Mouse (Mus musculus) midbrain, embryonic 13.5 days (tissue): Measurements from ENCODE around the gene Ltn1. TPM values are rescaled to one million over a fixed set of nuclear protein-coding genes. Genes with fewer than 3 reads are reported as not detected.

ENCODE experiments used
- ATAC-seq: fragments of 200-750 bp; cut with Nextera tagmentation; 2 replicates; pipeline ENCODE4 v1.8.0; 2017; ENCODE audit warnings: mild to moderate bottlenecking, moderate TSS enrichment, moderate library complexity
- H3K27ac ChIP-seq: fragments of 300-500 bp; sonication (generic); 2 replicates; pipeline ENCODE4 v1.5.1; 2015; ENCODE audit warnings: inconsistent platforms, mild to moderate bottlenecking, moderate library complexity
- H3K27me3 ChIP-seq: fragments of 300-500 bp; sonication (generic); 2 replicates; pipeline ENCODE4 v1.6.1; 2015; ENCODE audit warnings: mild to moderate bottlenecking, inconsistent platforms
- H3K36me3 ChIP-seq: fragments of 300-500 bp; sonication (generic); 2 replicates; pipeline ENCODE4 v1.6.1; 2015; ENCODE audit warnings: mild to moderate bottlenecking, inconsistent platforms
- H3K4me1 ChIP-seq: fragments of 300-500 bp; sonication (generic); replicated peaks from 2 replicates; pipeline ENCODE4 v1.6.1; 2015; ENCODE audit warnings: inconsistent platforms
- H3K4me2 ChIP-seq: fragments of 300-500 bp; sonication (generic); replicated peaks from 2 replicates; pipeline ENCODE4 v1.6.1; 2015; ENCODE audit warnings: moderate library complexity, mild to moderate bottlenecking, inconsistent platforms
- H3K4me3 ChIP-seq: fragments of 300-500 bp; sonication (generic); replicated peaks from 2 replicates; pipeline ENCODE4 v1.5.1; 2015; ENCODE audit warnings: mild to moderate bottlenecking, inconsistent platforms
- H3K9ac ChIP-seq: fragments of 300-500 bp; sonication (generic); replicated peaks from 2 replicates; pipeline ENCODE4 v1.6.1; 2015; ENCODE audit warnings: mild to moderate bottlenecking, inconsistent platforms
- H3K9me3 ChIP-seq: fragments of 300-500 bp; sonication (generic); 2 replicates; pipeline ENCODE4 v1.6.1; 2016; ENCODE audit warnings: mild to moderate bottlenecking, inconsistent platforms
- WGBS: fragments of 180-500 bp; shearing (Covaris S2); methylation state at CpG from one replicate; pipeline ENCODE4 v1.1.7; 2015; 5-methylcytosine and 5-hydroxymethylcytosine counted together
- polyA plus RNA-seq: library from polyadenylated mRNA; unstranded; fragments of >200 nt; fragmentation: Nextera tagmentation; extraction: Ambion mirVana; gene quantifications from 2 replicates; pipeline ENCODE4 v1.2.1, GENCODE M21; 2015

Ltn1 gene
- polyA plus RNA-seq, 1 experiment from 2014 or later, result 28.2 TPM

- peak; percentile 97 for ATAC-seq
- Histone ChIP-seq H3K4me1 (peaks cover 15% of the 10 kb centered on the region), H3K4me2 (peak within 1 kb of the TSS; percentile 68), H3K9ac (peak within 1 kb of the TSS; percentile 81), H3K9me3 (no peaks in the 10 kb centered on the region), H3K27ac (peak within 1 kb of the TSS; percentile 88), H3K27me3 (no peaks in the 10 kb centered on the region), H3K4me3 (peak within 1 kb of the TSS; percentile 61), H3K36me3 (no peaks in the 10 kb centered on the region)
- under 1% methylated on average over 38 of the region's 38 CpGs for WGBS
These were observed 7.8 kb upstream of the Ltn1 start, which contains the start of gene Rwdd2b for GRCm38 (mm10) chr16:87440184-87440686. Rwdd2b (minus strand) TSS chr16:87440573.

GRCm38 (mm10) chr16:87438697-87439096 lies 6.3 kb upstream of the Ltn1 start:
- Histone ChIP-seq H3K36me3 (no peaks in the 10 kb centered on the region), H3K9me3 (no peaks in the 10 kb centered on the region), H3K4me3 (no peak overlapping the region), H3K27me3 (no peaks in the 10 kb centered on the region), H3K4me2 (no peak overlapping the region), H3K9ac (no peak overlapping the region), H3K4me1 (peaks cover 15% of the 10 kb centered on the region), H3K27ac (no peak overlapping the region)
- no peak for ATAC-seq
- 91% methylated on average over 8 of the region's 8 CpGs for WGBS

GRCm38 (mm10) chr16:87437096-87437495 lies 4.7 kb upstream of the Ltn1 start:
- Histone ChIP-seq H3K9ac (no peak overlapping the region), H3K4me1 (peaks cover 15% of the 10 kb centered on the region), H3K4me3 (no peak overlapping the region), H3K36me3 (no peaks in the 10 kb centered on the region), H3K27ac (no peak overlapping the region), H3K9me3 (no peaks in the 10 kb centered on the region), H3K4me2 (no peak overlapping the region), H3K27me3 (no peaks in the 10 kb centered on the region)
- no peak for ATAC-seq
- WGBS, result 93% methylated on average over 21 of the region's 21 CpGs

GRCm38 (mm10) chr16:87435411-87436205 lies 3.2 kb upstream of the Ltn1 start:
- no peaks in the 10 kb centered on the region for H3K9me3 ChIP-seq
- no peaks in the 10 kb centered on the region for H3K36me3 ChIP-seq
- ATAC-seq, result no peak
- no peak overlapping the region for H3K27ac ChIP-seq
- no peak overlapping the region for H3K4me3 ChIP-seq
- no peak overlapping the region for H3K4me2 ChIP-seq
- H3K9ac ChIP-seq, result no peak overlapping the region
- 85% methylated on average over 13 of the region's 13 CpGs for WGBS
- H3K27me3 ChIP-seq, result no peaks in the 10 kb centered on the region
- H3K4me1 ChIP-seq, result peaks cover 13% of the 10 kb centered on the region

GRCm38 (mm10) chr16:87434946-87435345 lies 2.5 kb upstream of the Ltn1 start:
- no peak overlapping the region for H3K4me2 ChIP-seq
- ATAC-seq, result no peak
- H3K4me1 ChIP-seq, result peaks cover 16% of the 10 kb centered on the region
- no peak overlapping the region for H3K9ac ChIP-seq
- H3K4me3 ChIP-seq, result no peak overlapping the region
- H3K27me3 ChIP-seq, result no peaks in the 10 kb centered on the region
- no peaks in the 10 kb centered on the region for H3K36me3 ChIP-seq
- 90% methylated on average over 6 of the region's 6 CpGs for WGBS
- no peaks in the 10 kb centered on the region for H3K9me3 ChIP-seq
- H3K27ac ChIP-seq, result no peak overlapping the region

- Histone ChIP-seq H3K4me3 (no peak overlapping the region), H3K4me2 (no peak overlapping the region), H3K36me3 (no peaks in the 10 kb centered on the region), H3K27me3 (no peaks in the 10 kb centered on the region), H3K4me1 (peaks cover 13% of the 10 kb centered on the region), H3K9ac (no peak overlapping the region), H3K27ac (no peak overlapping the region), H3K9me3 (no peaks in the 10 kb centered on the region)
- ATAC-seq, result no peak
- 95% methylated on average over 7 of the region's 7 CpGs for whole genome bisulfite sequencing
These were observed 1.9 kb upstream of the Ltn1 start for GRCm38 (mm10) chr16:87434266-87434665.

- peaks cover 3% of the 10 kb centered on the region; the same call in 1 of the 2 replicates for H3K9me3 ChIP-seq
- no peak for ATAC-seq
- 98% methylated on average over 8 of the region's 8 CpGs for WGBS
- H3K36me3 ChIP-seq, result peaks cover 44% of the 10 kb centered on the region
- no peak overlapping the region for H3K27ac ChIP-seq
- H3K9ac ChIP-seq, result no peak overlapping the region
- H3K4me3 ChIP-seq, result no peak overlapping the region
- H3K4me2 ChIP-seq, result no peak overlapping the region
- H3K4me1 ChIP-seq, result peaks cover 13% of the 10 kb centered on the region
- H3K27me3 ChIP-seq, result no peaks in the 10 kb centered on the region
These were observed 4.9 kb downstream of the Ltn1 start for GRCm38 (mm10) chr16:87427516-87427915.

GRCm38 (mm10) chr16:87420662-87421061 lies 11.8 kb downstream of the Ltn1 start:
- Histone ChIP-seq H3K9ac (no peak overlapping the region), H3K27me3 (no peaks in the 10 kb centered on the region), H3K9me3 (peaks cover 15% of the 10 kb centered on the region), H3K4me1 (no peaks in the 10 kb centered on the region), H3K27ac (no peak overlapping the region), H3K4me2 (no peak overlapping the region), H3K36me3 (peaks cover 94% of the 10 kb centered on the region), H3K4me3 (no peak overlapping the region)
- no peak for ATAC-seq
- WGBS, result 98% methylated on average over 8 of the region's 8 CpGs

GRCm38 (mm10) chr16:87405001-87405400 lies 27.4 kb downstream of the Ltn1 start:
- 81% methylated on average over 3 of the region's 3 CpGs for WGBS
- Histone ChIP-seq H3K27ac (no peak overlapping the region), H3K4me2 (no peak overlapping the region), H3K36me3 (peaks cover 81% of the 10 kb centered on the region), H3K4me3 (no peak overlapping the region), H3K4me1 (no peaks in the 10 kb centered on the region), H3K27me3 (no peaks in the 10 kb centered on the region), H3K9ac (no peak overlapping the region), H3K9me3 (no peaks in the 10 kb centered on the region)
- ATAC-seq, result no peak

- Histone ChIP-seq H3K4me3 (no peak overlapping the region), H3K4me2 (no peak overlapping the region), H3K4me1 (no peaks in the 10 kb centered on the region), H3K36me3 (peaks cover 65% of the 10 kb centered on the region), H3K27me3 (no peaks in the 10 kb centered on the region), H3K9me3 (no peaks in the 10 kb centered on the region), H3K9ac (no peak overlapping the region), H3K27ac (no peak overlapping the region)
- WGBS, result 55% methylated on average over 16 of the region's 16 CpGs
- peak; percentile 84 for ATAC-seq
These were observed 38.4 kb downstream of the Ltn1 start for GRCm38 (mm10) chr16:87393813-87394548.

GRCm38 (mm10) chr16:87387444-87387977 lies 44.9 kb downstream of the Ltn1 start:
- no peak for ATAC-seq
- Histone ChIP-seq H3K4me2 (no peak overlapping the region), H3K9me3 (no peaks in the 10 kb centered on the region), H3K27me3 (no peaks in the 10 kb centered on the region), H3K4me1 (no peaks in the 10 kb centered on the region), H3K4me3 (no peak overlapping the region), H3K9ac (no peak overlapping the region), H3K36me3 (peaks cover 55% of the 10 kb centered on the region), H3K27ac (no peak overlapping the region)
- WGBS, result 96% methylated on average over 3 of the region's 3 CpGs

GRCm38 (mm10) chr16:87384366-87384765 lies 48.0 kb downstream of the Ltn1 start:
- Histone ChIP-seq H3K9ac (no peak overlapping the region), H3K4me1 (no peaks in the 10 kb centered on the region), H3K9me3 (no peaks in the 10 kb centered on the region), H3K27me3 (no peaks in the 10 kb centered on the region), H3K4me3 (no peak overlapping the region), H3K27ac (no peak overlapping the region), H3K36me3 (peaks cover 76% of the 10 kb centered on the region), H3K4me2 (no peak overlapping the region)
- WGBS, result 94% methylated on average over 2 of the region's 2 CpGs
- ATAC-seq, result no peak
